Mouse (Mus musculus): ENCODE measurements around the gene Slc25a40. TPM values are rescaled to one million over a fixed set of nuclear protein-coding genes. Genes with fewer than 3 reads are reported as not detected.
A peak's percentile ranks its signal among the peaks of the same experiment; 100 is the strongest.

Slc25a40 gene
- polyA plus RNA-seq, 1 experiment from 2014 or later = 11.2 TPM

GRCm38 (mm10) chr5:8422932-8423928, 580 bp downstream of the Slc25a40 start:
- peaks cover 16% of the 10 kb centered on the region for H3K4me1 ChIP-seq (replicated peaks)
- H3K9me3 ChIP-seq (replicated peaks) = no peaks in the 10 kb centered on the region
- peak overlapping the region; percentile 82 for H3K9ac ChIP-seq
- peak overlapping the region; percentile 77 for H3K27ac ChIP-seq
- H3K36me3 ChIP-seq = peaks cover 11% of the 10 kb centered on the region; the same call in 1 of the 2 replicates
- H3K27me3 ChIP-seq = no peaks in the 10 kb centered on the region
- peak overlapping the region; percentile 88 for H3K4me3 ChIP-seq
- ATAC-seq (replicated peaks; ENCODE audit: insufficient number of reproducible peaks, insufficient read depth, low FRiP score, low read depth) = no peak
- WGBS = 1% methylated on average over 40 of the region's 40 CpGs
- H3K4me2 ChIP-seq = peak overlapping the region; percentile 86

GRCm38 (mm10) chr5:8424116-8424515, 1.5 kb downstream of the Slc25a40 start:
- H3K4me1 ChIP-seq (replicated peaks) = peaks cover 16% of the 10 kb centered on the region
- no peaks in the 10 kb centered on the region for H3K9me3 ChIP-seq (replicated peaks)
- ATAC-seq (replicated peaks; ENCODE audit: insufficient number of reproducible peaks, insufficient read depth, low FRiP score, low read depth) = no peak
- 30% methylated on average over 7 of the region's 7 CpGs for WGBS
- H3K27me3 ChIP-seq = no peaks in the 10 kb centered on the region
- H3K4me2 ChIP-seq = peak overlapping the region; percentile 86
- peak overlapping the region; percentile 16 for H3K9ac ChIP-seq
- no peak overlapping the region for H3K27ac ChIP-seq
- peak overlapping the region; percentile 88 for H3K4me3 ChIP-seq
- peaks cover 8% of the 10 kb centered on the region; the same call in 1 of the 2 replicates for H3K36me3 ChIP-seq

GRCm38 (mm10) chr5:8425899-8426298, 3.2 kb downstream of the Slc25a40 start:
- no peak overlapping the region for H3K4me3 ChIP-seq
- H3K27ac ChIP-seq = no peak overlapping the region
- no peaks in the 10 kb centered on the region for H3K27me3 ChIP-seq
- WGBS = 53% methylated on average over 5 of the region's 5 CpGs
- H3K4me1 ChIP-seq (replicated peaks) = peaks cover 14% of the 10 kb centered on the region; the same call in 1 of the 2 replicates
- no peak for ATAC-seq (replicated peaks; ENCODE audit: insufficient number of reproducible peaks, insufficient read depth, low FRiP score, low read depth)
- no peaks in the 10 kb centered on the region for H3K9me3 ChIP-seq (replicated peaks)
- no peak overlapping the region for H3K9ac ChIP-seq
- no peak overlapping the region for H3K4me2 ChIP-seq
- 0 out of 2 replicates have a peak, but pooled peaks cover 5% of the 10 kb centered on the region for H3K36me3 ChIP-seq

- no peak for ATAC-seq (replicated peaks; ENCODE audit: insufficient number of reproducible peaks, insufficient read depth, low FRiP score, low read depth)
- 91% methylated on average over 5 of the region's 5 CpGs for WGBS
- no peak overlapping the region for H3K4me3 ChIP-seq
- H3K36me3 ChIP-seq = no peaks in the 10 kb centered on the region
- no peaks in the 10 kb centered on the region for H3K9me3 ChIP-seq (replicated peaks)
- H3K9ac ChIP-seq = no peak overlapping the region
- no peak overlapping the region for H3K4me2 ChIP-seq
- H3K4me1 ChIP-seq (replicated peaks) = no peaks in the 10 kb centered on the region
- no peaks in the 10 kb centered on the region for H3K27me3 ChIP-seq
- no peak overlapping the region for H3K27ac ChIP-seq
Observed at GRCm38 (mm10) chr5:8437481-8438156, 15.0 kb downstream of the Slc25a40 start.

GRCm38 (mm10) chr5:8439095-8439494, 16.4 kb downstream of the Slc25a40 start:
- WGBS = 70% methylated on average over 2 of the region's 2 CpGs

GRCm38 (mm10) chr5:8455565-8455964, 32.9 kb downstream of the Slc25a40 start:
- H3K27me3 ChIP-seq = no peaks in the 10 kb centered on the region
- H3K4me3 ChIP-seq = no peak overlapping the region
- H3K36me3 ChIP-seq = peaks cover 19% of the 10 kb centered on the region; the same call in 1 of the 2 replicates
- no peaks in the 10 kb centered on the region for H3K4me1 ChIP-seq (replicated peaks)
- no peak overlapping the region for H3K27ac ChIP-seq
- H3K9ac ChIP-seq = no peak overlapping the region
- no peak for ATAC-seq (replicated peaks; ENCODE audit: insufficient number of reproducible peaks, insufficient read depth, low FRiP score, low read depth)
- no peaks in the 10 kb centered on the region for H3K9me3 ChIP-seq (replicated peaks)
- no peak overlapping the region for H3K4me2 ChIP-seq

More at GRCm38 (mm10) chr5:8439095-8439494, 16.4 kb downstream of the Slc25a40 start:
- Histone ChIP-seq H3K4me2 (no peak overlapping the region), H3K27me3 (no peaks in the 10 kb centered on the region), H3K4me1 (replicated peaks) (no peaks in the 10 kb centered on the region), H3K4me3 (no peak overlapping the region), H3K9me3 (replicated peaks) (no peaks in the 10 kb centered on the region), H3K36me3 (no peaks in the 10 kb centered on the region), H3K9ac (no peak overlapping the region), H3K27ac (no peak overlapping the region)
- ATAC-seq (replicated peaks; ENCODE audit: insufficient number of reproducible peaks, insufficient read depth, low FRiP score, low read depth) = no peak

- Histone ChIP-seq H3K4me1 (replicated peaks) (no peaks in the 10 kb centered on the region), H3K27ac (no peak overlapping the region), H3K9me3 (replicated peaks) (no peaks in the 10 kb centered on the region), H3K4me3 (no peak overlapping the region), H3K27me3 (no peaks in the 10 kb centered on the region), H3K4me2 (no peak overlapping the region), H3K36me3 (peaks cover 19% of the 10 kb centered on the region; the same call in 1 of the 2 replicates), H3K9ac (no peak overlapping the region)
- WGBS = 77% methylated on average over 5 of the region's 5 CpGs
- no peak for ATAC-seq (replicated peaks; ENCODE audit: insufficient number of reproducible peaks, insufficient read depth, low FRiP score, low read depth)
Observed at GRCm38 (mm10) chr5:8456561-8456960, 33.9 kb downstream of the Slc25a40 start.

GRCm38 (mm10) chr5:8487989-8488700, 65.5 kb downstream of the Slc25a40 start:
- Histone ChIP-seq H3K4me2 (no peak overlapping the region), H3K27ac (no peak overlapping the region), H3K9ac (no peak overlapping the region), H3K4me3 (no peak overlapping the region), H3K9me3 (replicated peaks) (no peaks in the 10 kb centered on the region), H3K4me1 (replicated peaks) (no peaks in the 10 kb centered on the region), H3K36me3 (no peaks in the 10 kb centered on the region), H3K27me3 (no peaks in the 10 kb centered on the region)
- 61% methylated on average over 4 of the region's 4 CpGs for WGBS
- peak; percentile 31; the same call in 1 of the 2 replicates for ATAC-seq (replicated peaks; ENCODE audit: insufficient number of reproducible peaks, insufficient read depth, low FRiP score, low read depth)

- Histone ChIP-seq H3K4me1 (replicated peaks) (no peaks in the 10 kb centered on the region), H3K9me3 (replicated peaks) (no peaks in the 10 kb centered on the region), H3K4me3 (no peak overlapping the region), H3K36me3 (no peaks in the 10 kb centered on the region), H3K4me2 (no peak overlapping the region), H3K27me3 (no peaks in the 10 kb centered on the region), H3K9ac (no peak overlapping the region), H3K27ac (no peak overlapping the region)
- WGBS = 86% methylated on average over 2 of the region's 2 CpGs
- ATAC-seq (replicated peaks; ENCODE audit: insufficient number of reproducible peaks, insufficient read depth, low FRiP score, low read depth) = no peak
Observed at GRCm38 (mm10) chr5:8488701-8489297, 66.1 kb downstream of the Slc25a40 start.

- no peak for ATAC-seq (replicated peaks; ENCODE audit: insufficient number of reproducible peaks, insufficient read depth, low FRiP score, low read depth)
- Histone ChIP-seq H3K27ac (no peak overlapping the region), H3K9ac (no peak overlapping the region), H3K4me3 (no peak overlapping the region), H3K9me3 (replicated peaks) (no peaks in the 10 kb centered on the region), H3K36me3 (no peaks in the 10 kb centered on the region), H3K4me2 (no peak overlapping the region), H3K4me1 (replicated peaks) (no peaks in the 10 kb centered on the region), H3K27me3 (no peaks in the 10 kb centered on the region)
- 40% methylated on average over 6 of the region's 6 CpGs for WGBS
Observed at GRCm38 (mm10) chr5:8489471-8490110, 66.9 kb downstream of the Slc25a40 start.
